In genomic region chr11:114850452-114851268, GRCm38 (mm10) we compare ENCODE assay signal across 8 mouse cellular contexts. TPM values are rescaled to one million over a fixed set of nuclear protein-coding genes. Genes with fewer than 3 reads are reported as not detected.
A peak's percentile ranks its signal among the peaks of the same experiment; 100 is the strongest.
DNase-seq lines count a peak whose midpoint lies in the region; ATAC-seq and TF ChIP-seq lines count a peak whose summit lies in the region.

Gprc5c (plus strand) TSS chr11:114851152.

- H3K36me3 ChIP-seq in intestine, postnatal 0 days (ENCODE audit: control insufficient read depth, insufficient read depth) = no peaks in the 10 kb centered on the region
- no peaks in the 10 kb centered on the region for H3K36me3 ChIP-seq in lung, embryonic 14.5 days (ENCODE audit: insufficient read depth)

- peaks cover 38% of the 10 kb centered on the region for H3K27me3 ChIP-seq in intestine, postnatal 0 days (replicated peaks; ENCODE audit: control insufficient read depth, insufficient read depth, low read length)
- no peaks in the 10 kb centered on the region for H3K27me3 ChIP-seq in lung, embryonic 14.5 days (ENCODE audit: insufficient read depth, low read length)

- ATAC-seq in intestine, postnatal 0 days = peak; percentile 44; the same call in 1 of the 2 replicates
- ATAC-seq in lung, embryonic 14.5 days (ENCODE audit: insufficient read depth) = peak; percentile 23; the same call in 1 of the 2 replicates

- under 1% methylated on average over 37 of the region's 43 CpGs for WGBS in intestine, postnatal 0 days
- under 1% methylated on average over 34 of the region's 43 CpGs for WGBS in lung, embryonic 14.5 days

- peak within 1 kb of the TSS; percentile 69 for H3K4me3 ChIP-seq in intestine, postnatal 0 days (ENCODE audit: low read depth, low read length)
- peak within 1 kb of the TSS; percentile 72 for H3K4me3 ChIP-seq in lung, embryonic 14.5 days (ENCODE audit: low read depth, low read length)

- no peak within 1 kb of the TSS; the same call in 1 of the 2 replicates for H3K27ac ChIP-seq in intestine, postnatal 0 days (ENCODE audit: low read depth, low read length)
- peak within 1 kb of the TSS; percentile 93 for H3K27ac ChIP-seq in lung, embryonic 14.5 days (ENCODE audit: low read depth)

- no peaks in the 10 kb centered on the region for H3K9me3 ChIP-seq in intestine, postnatal 0 days (ENCODE audit: control insufficient read depth)
- no peaks in the 10 kb centered on the region for H3K9me3 ChIP-seq in lung, embryonic 14.5 days (ENCODE audit: low read depth, low read length)

- peak within 1 kb of the TSS; percentile 51 for H3K9ac ChIP-seq in intestine, postnatal 0 days (ENCODE audit: low read depth, low read length)
- peak within 1 kb of the TSS; percentile 81 for H3K9ac ChIP-seq in lung, embryonic 14.5 days

- no peak for TF ChIP-seq CTCF in intestine, postnatal 0 days (IDR thresholded peaks at IDR 0.05; ENCODE audit: low read depth)
- TF ChIP-seq CTCF in lung, embryonic 14.5 days (IDR thresholded peaks at IDR 0.05; ENCODE audit: low read depth) = no peak

- H3K4me2 ChIP-seq in intestine, postnatal 0 days (replicated peaks; ENCODE audit: low read depth) = peak within 1 kb of the TSS; percentile 98
- peak within 1 kb of the TSS; percentile 99 for H3K4me2 ChIP-seq in lung, embryonic 14.5 days

- peak; percentile 41 for DNase-seq in adrenal gland, adult 2 months
- DNase-seq in adrenal gland, adult 18-20 months (ENCODE audit: low spot score in 2 of 2) = no peak
- DNase-seq in embryo, embryonic 10 days (ENCODE audit: low spot score) = peak; percentile 60
- peak; percentile 98 for DNase-seq in heart, adult 11 months
- DNase-seq in lung, embryonic 14.5 days = peak; percentile 71
- DNase-seq in ovary, postnatal 10 days (ENCODE audit: low spot score) = peak; percentile 42
- no peak for DNase-seq in adipocyte (ENCODE audit: low spot score)

- H3K4me1 ChIP-seq in intestine, postnatal 0 days (replicated peaks; ENCODE audit: control insufficient read depth, insufficient read depth, low read length) = no peaks in the 10 kb centered on the region
- H3K4me1 ChIP-seq in lung, embryonic 14.5 days (ENCODE audit: insufficient read depth) = no peaks in the 10 kb centered on the region; the same call in 1 of the 2 replicates

RNA-seq across cellular contexts. Expression of gene Gprc5c, which starts in this region (rescaled TPM):
- total RNA-seq in adrenal gland, adult 2 months (2021) = 1 to 10 TPM; 4.0 to 7.1 TPM
- 5.2 and 7.6 TPM in 2 replicates for polyA plus RNA-seq in adrenal gland, adult 2 months (2012; rRNA removed)
- total RNA-seq in adrenal gland, adult 18-20 months (2021) = 1 to 10 TPM; 2.5 to 4.6 TPM
- 2.3 and 2.8 TPM in 2 replicates for polyA plus RNA-seq in intestine, postnatal 0 days (2015; fragmentation: Nextera tagmentation; extraction: Ambion mirVana)
- polyA plus RNA-seq in lung, embryonic 14.5 days (2014; fragmentation: Nextera tagmentation; extraction: Ambion mirVana) = 34.7 and 39.2 TPM in 2 replicates

Comparison
In these comparisons a context has a peak if more than half of its experiments do, and no peak if none do; other contexts are left out.
1. DNase-seq: peak in adrenal gland, adult 2 months (single experiment), embryo, embryonic 10 days (single experiment), heart, adult 11 months (single experiment), lung, embryonic 14.5 days (single experiment) and ovary, postnatal 10 days (single experiment); none in adrenal gland, adult 18-20 months (0 of 2) and adipocyte (single experiment).